8 mouse cellular contexts compared by ENCODE assay signal in genomic region chr13:34344376-34345127, GRCm38 (mm10). TPM values are rescaled to one million over a fixed set of nuclear protein-coding genes. Genes with fewer than 3 reads are reported as not detected.
DNase-seq lines count a peak whose midpoint lies in the region; ATAC-seq lines count a peak whose summit lies in the region.

No protein-coding gene starts in this region.

- H3K4me2 ChIP-seq in heart, embryonic 11.5 days, result peak overlapping the region; percentile 99
- H3K4me2 ChIP-seq in forebrain, embryonic 16.5 days (ENCODE audit: low read length), result peak overlapping the region; percentile 86
- H3K4me2 ChIP-seq in intestine, embryonic 16.5 days (ENCODE audit: low read depth, low read length), result peak overlapping the region; percentile 93
- H3K4me2 ChIP-seq in liver, embryonic 13.5 days, result peak overlapping the region; percentile 81
- H3K4me2 ChIP-seq in neural tube, embryonic 15.5 days, result peak overlapping the region; percentile 79

- H3K4me3 ChIP-seq in heart, embryonic 11.5 days (ENCODE audit: low read depth, low read length), result peak overlapping the region; percentile 91
- H3K4me3 ChIP-seq in forebrain, embryonic 16.5 days (replicated peaks; ENCODE audit: low read length), result peak overlapping the region; percentile 91
- peak overlapping the region; percentile 74 for H3K4me3 ChIP-seq in intestine, embryonic 16.5 days (ENCODE audit: low read length)
- peak overlapping the region; percentile 97 for H3K4me3 ChIP-seq in liver, embryonic 13.5 days (replicated peaks)
- peak overlapping the region; percentile 92 for H3K4me3 ChIP-seq in neural tube, embryonic 15.5 days (replicated peaks)

- H3K36me3 ChIP-seq in heart, embryonic 11.5 days (ENCODE audit: control insufficient read depth, insufficient read depth, low read length), result no peaks in the 10 kb centered on the region
- H3K36me3 ChIP-seq in forebrain, embryonic 16.5 days (ENCODE audit: control insufficient read depth, insufficient read depth), result no peaks in the 10 kb centered on the region
- H3K36me3 ChIP-seq in intestine, embryonic 16.5 days (ENCODE audit: control insufficient read depth, insufficient read depth, low read length), result no peaks in the 10 kb centered on the region
- peaks cover 23% of the 10 kb centered on the region for H3K36me3 ChIP-seq in liver, embryonic 13.5 days
- H3K36me3 ChIP-seq in neural tube, embryonic 15.5 days, result no peaks in the 10 kb centered on the region

- no peaks in the 10 kb centered on the region for H3K9me3 ChIP-seq in heart, embryonic 11.5 days (replicated peaks; ENCODE audit: control insufficient read depth, low read length)
- no peaks in the 10 kb centered on the region for H3K9me3 ChIP-seq in forebrain, embryonic 16.5 days (ENCODE audit: control insufficient read depth, low read length)
- H3K9me3 ChIP-seq in intestine, embryonic 16.5 days (ENCODE audit: control insufficient read depth, low read length), result no peaks in the 10 kb centered on the region
- H3K9me3 ChIP-seq in liver, embryonic 13.5 days (replicated peaks), result no peaks in the 10 kb centered on the region
- no peaks in the 10 kb centered on the region for H3K9me3 ChIP-seq in neural tube, embryonic 15.5 days (replicated peaks)

- no peak for DNase-seq in heart, adult 18-20 months
- peak; percentile 9 to 27 for DNase-seq in adrenal gland, postnatal 4 days (ENCODE audit: low spot score in 2 of 2)
- DNase-seq in liver, embryonic 13.5 days, result peak; percentile 32
- DNase-seq in thymus, postnatal 10 days (ENCODE audit: low spot score in 2 of 2), result peak; percentile 5 to 31

- peak overlapping the region; percentile 78 for H3K27ac ChIP-seq in heart, embryonic 11.5 days (ENCODE audit: low read depth, low read length)
- H3K27ac ChIP-seq in forebrain, embryonic 16.5 days (ENCODE audit: low read length), result peak overlapping the region; percentile 80
- H3K27ac ChIP-seq in intestine, embryonic 16.5 days (ENCODE audit: low read length), result peak overlapping the region; percentile 41; the same call in 1 of the 2 replicates
- H3K27ac ChIP-seq in liver, embryonic 13.5 days, result peak overlapping the region; percentile 96
- H3K27ac ChIP-seq in neural tube, embryonic 15.5 days (replicated peaks), result peak overlapping the region; percentile 88

- ATAC-seq in heart, embryonic 11.5 days (replicated peaks; ENCODE audit: insufficient number of reproducible peaks, low FRiP score, low TSS enrichment), result peak; percentile 18
- ATAC-seq in forebrain, embryonic 16.5 days, result peak; percentile 71
- peak; percentile 70 for ATAC-seq in intestine, embryonic 16.5 days
- ATAC-seq in liver, embryonic 13.5 days (ENCODE audit: low read depth), result peak; percentile 4
- ATAC-seq in neural tube, embryonic 15.5 days (ENCODE audit: low FRiP score), result peak; percentile 71

- peaks cover 27% of the 10 kb centered on the region for H3K4me1 ChIP-seq in heart, embryonic 11.5 days (ENCODE audit: control insufficient read depth, insufficient read depth, low read length)
- H3K4me1 ChIP-seq in forebrain, embryonic 16.5 days (replicated peaks; ENCODE audit: control insufficient read depth, insufficient read depth, low read length), result peaks cover 47% of the 10 kb centered on the region
- H3K4me1 ChIP-seq in intestine, embryonic 16.5 days (ENCODE audit: control insufficient read depth, insufficient read depth, low read length), result peaks cover 27% of the 10 kb centered on the region
- peaks cover 67% of the 10 kb centered on the region for H3K4me1 ChIP-seq in liver, embryonic 13.5 days (replicated peaks)
- peaks cover 50% of the 10 kb centered on the region for H3K4me1 ChIP-seq in neural tube, embryonic 15.5 days

- no peaks in the 10 kb centered on the region for H3K27me3 ChIP-seq in heart, embryonic 11.5 days (ENCODE audit: control insufficient read depth, insufficient read depth, low read length)
- H3K27me3 ChIP-seq in forebrain, embryonic 16.5 days (replicated peaks; ENCODE audit: control insufficient read depth, insufficient read depth, low read length), result no peaks in the 10 kb centered on the region
- peaks cover 2% of the 10 kb centered on the region; the same call in 1 of the 2 replicates for H3K27me3 ChIP-seq in intestine, embryonic 16.5 days (replicated peaks; ENCODE audit: control insufficient read depth, insufficient read depth, low read length)
- H3K27me3 ChIP-seq in liver, embryonic 13.5 days, result no peaks in the 10 kb centered on the region
- H3K27me3 ChIP-seq in neural tube, embryonic 15.5 days (replicated peaks), result no peaks in the 10 kb centered on the region

- peak overlapping the region; percentile 93 for H3K9ac ChIP-seq in heart, embryonic 11.5 days (ENCODE audit: low read depth, low read length)
- peak overlapping the region; percentile 90 for H3K9ac ChIP-seq in forebrain, embryonic 16.5 days (replicated peaks; ENCODE audit: low read depth, low read length)
- H3K9ac ChIP-seq in intestine, embryonic 16.5 days (ENCODE audit: low read depth, low read length), result peak overlapping the region; percentile 83
- H3K9ac ChIP-seq in liver, embryonic 13.5 days, result peak overlapping the region; percentile 100
- peak overlapping the region; percentile 96 for H3K9ac ChIP-seq in neural tube, embryonic 15.5 days (replicated peaks)

- WGBS in heart, embryonic 11.5 days (ENCODE audit: insufficient replicate concordance), result 0% methylated on average over 59 of the region's 101 CpGs
- under 1% methylated on average over 69 of the region's 101 CpGs for WGBS in forebrain, embryonic 16.5 days
- WGBS in intestine, embryonic 16.5 days, result under 1% methylated on average over 96 of the region's 101 CpGs
- WGBS in liver, embryonic 13.5 days (ENCODE audit: insufficient replicate concordance), result under 1% methylated on average over 93 of the region's 101 CpGs
- WGBS in neural tube, embryonic 15.5 days, result under 1% methylated on average over 41 of the region's 101 CpGs

RNA-seq across cellular contexts. Expression of gene Slc22a23, which starts 0.4 kb away (rescaled TPM):
- 7.3 and 8.1 TPM in 2 replicates for polyA plus RNA-seq in heart, embryonic 11.5 days (2014; fragmentation: Nextera tagmentation; extraction: Ambion mirVana)
- 10 to 100 TPM; 10.3 to 13.7 TPM for total RNA-seq in heart, adult 18-20 months (2021)
- 1 to 10 TPM; 7.9 to 8.6 TPM for total RNA-seq in adrenal gland, postnatal 4 days (2021)
- polyA plus RNA-seq in forebrain, embryonic 16.5 days (2015; fragmentation: Nextera tagmentation; extraction: Ambion mirVana), result 11.2 and 13.0 TPM in 2 replicates
- 2.2 and 2.4 TPM in 2 replicates for polyA plus RNA-seq in intestine, embryonic 16.5 days (2015; fragmentation: Nextera tagmentation; extraction: Ambion mirVana)
- polyA plus RNA-seq in liver, embryonic 13.5 days (2015; fragmentation: Nextera tagmentation; extraction: Ambion mirVana), result 6.2 and 7.7 TPM in 2 replicates
- 13.9 and 15.6 TPM in 2 replicates for polyA plus RNA-seq in neural tube, embryonic 15.5 days (2015; fragmentation: Nextera tagmentation; extraction: Ambion mirVana)

Comparison
In these comparisons a context has a peak if more than half of its experiments do, and no peak if none do; other contexts are left out.
1. ATAC-seq: peak in every context shown above with its lines; median percentile 71 in forebrain, embryonic 16.5 days; 71 in neural tube, embryonic 15.5 days; 70 in intestine, embryonic 16.5 days; 18 in heart, embryonic 11.5 days; 4 in liver, embryonic 13.5 days.
2. H3K27ac ChIP-seq: peak in every context shown above with its lines; median percentile 96 in liver, embryonic 13.5 days; 88 in neural tube, embryonic 15.5 days; 80 in forebrain, embryonic 16.5 days; 78 in heart, embryonic 11.5 days; 41 in intestine, embryonic 16.5 days.
3. DNase-seq: peak in adrenal gland, postnatal 4 days (2 of 2), liver, embryonic 13.5 days (single experiment) and thymus, postnatal 10 days (2 of 2); none in heart, adult 18-20 months (0 of 2).
4. Peak in every context shown above with its lines, with median percentiles within 50 percentile points of each other: H3K4me2 ChIP-seq, H3K4me3 ChIP-seq and H3K9ac ChIP-seq.